Mouse (Mus musculus) kidney, embryonic 15.5 days (tissue): ENCODE measurements around the gene Wdr63. TPM values are rescaled to one million over a fixed set of nuclear protein-coding genes. Genes with fewer than 3 reads are reported as not detected.

ENCODE experiments used
- ATAC-seq: fragments of 200-750 bp; cut with Nextera tagmentation; replicated peaks from 2 replicates; pipeline ENCODE4 v1.8.0; 2017; ENCODE audit warnings: moderate TSS enrichment; ENCODE audit not compliant: low FRiP score
- H3K27ac ChIP-seq: fragments of 300-500 bp; sonication (generic); 2 replicates; pipeline ENCODE4 v1.5.1; 2015; ENCODE audit warnings: mild to moderate bottlenecking, inconsistent platforms
- H3K27me3 ChIP-seq: fragments of 300-500 bp; sonication (generic); 2 replicates; pipeline ENCODE4 v1.6.1; 2015; ENCODE audit warnings: inconsistent platforms
- H3K36me3 ChIP-seq: fragments of 300-500 bp; sonication (generic); 2 replicates; pipeline ENCODE4 v1.6.1; 2015; ENCODE audit warnings: inconsistent platforms
- H3K4me1 ChIP-seq: fragments of 300-500 bp; sonication (generic); 2 replicates; pipeline ENCODE4 v1.6.1; 2015; ENCODE audit warnings: inconsistent platforms
- H3K4me2 ChIP-seq: fragments of 300-500 bp; sonication (generic); 2 replicates; pipeline ENCODE4 v1.6.1; 2015; ENCODE audit warnings: moderate library complexity, mild to moderate bottlenecking, inconsistent platforms
- H3K4me3 ChIP-seq: fragments of 300-500 bp; sonication (generic); replicated peaks from 2 replicates; pipeline ENCODE4 v1.5.1; 2015; ENCODE audit warnings: mild to moderate bottlenecking, inconsistent platforms
- H3K9ac ChIP-seq: fragments of 300-500 bp; sonication (generic); 2 replicates; pipeline ENCODE4 v1.6.1; 2015; ENCODE audit warnings: mild to moderate bottlenecking, inconsistent platforms
- H3K9me3 ChIP-seq: fragments of 300-500 bp; sonication (generic); replicated peaks from 2 replicates; pipeline ENCODE4 v1.6.1; 2016; ENCODE audit warnings: inconsistent platforms
- WGBS: fragments of 180-500 bp; shearing (Covaris S2); methylation state at CpG from one replicate; pipeline ENCODE4 v1.1.7; 2015; ENCODE audit warnings: mixed read lengths; 5-methylcytosine and 5-hydroxymethylcytosine counted together
- polyA plus RNA-seq: library from polyadenylated mRNA; unstranded; fragments of >200 nt; fragmentation: Nextera tagmentation; extraction: Ambion mirVana; gene quantifications from 2 replicates; pipeline ENCODE4 v1.2.1, GENCODE M21; 2015

Wdr63 gene
- polyA plus RNA-seq, 1 experiment from 2014 or later = 0.16 TPM

DNA sequence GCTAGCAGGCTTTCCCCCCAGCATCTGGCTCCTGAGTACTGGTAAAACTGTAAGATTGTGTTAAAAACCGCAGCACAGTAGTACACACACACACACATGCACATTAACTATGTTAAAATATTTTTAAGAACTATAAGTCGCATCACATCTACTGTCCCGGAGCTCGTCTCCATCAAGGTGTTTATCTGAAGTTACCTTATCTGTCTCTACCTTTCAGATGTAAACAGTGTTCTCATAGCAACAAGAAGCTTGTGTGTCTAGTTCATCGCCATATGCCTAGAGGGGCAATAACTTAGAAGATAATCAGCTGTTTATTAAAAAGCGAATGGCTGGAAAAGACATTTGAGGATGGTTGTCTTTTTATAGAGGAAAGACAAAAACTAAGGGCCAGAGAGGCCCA lies 82.4 kb downstream of the Wdr63 start:
- no peak overlapping the region for H3K4me2 ChIP-seq
- no peaks in the 10 kb centered on the region for H3K27me3 ChIP-seq
- ATAC-seq = no peak
- no peak overlapping the region for H3K9ac ChIP-seq
- peaks cover 13% of the 10 kb centered on the region; the same call in 1 of the 2 replicates for H3K4me1 ChIP-seq
- H3K4me3 ChIP-seq = no peak overlapping the region
- no peak overlapping the region for H3K27ac ChIP-seq
- H3K9me3 ChIP-seq = no peaks in the 10 kb centered on the region
- 95% methylated on average over 6 of the region's 6 CpGs for WGBS
- peaks cover 15% of the 10 kb centered on the region for H3K36me3 ChIP-seq

GRCm38 (mm10) chr3:146024746-146025145 lies 83.2 kb downstream of the Wdr63 start:
- no peak for ATAC-seq
- H3K4me3 ChIP-seq = no peak overlapping the region
- 87% methylated on average over 7 of the region's 7 CpGs for WGBS

DNA sequence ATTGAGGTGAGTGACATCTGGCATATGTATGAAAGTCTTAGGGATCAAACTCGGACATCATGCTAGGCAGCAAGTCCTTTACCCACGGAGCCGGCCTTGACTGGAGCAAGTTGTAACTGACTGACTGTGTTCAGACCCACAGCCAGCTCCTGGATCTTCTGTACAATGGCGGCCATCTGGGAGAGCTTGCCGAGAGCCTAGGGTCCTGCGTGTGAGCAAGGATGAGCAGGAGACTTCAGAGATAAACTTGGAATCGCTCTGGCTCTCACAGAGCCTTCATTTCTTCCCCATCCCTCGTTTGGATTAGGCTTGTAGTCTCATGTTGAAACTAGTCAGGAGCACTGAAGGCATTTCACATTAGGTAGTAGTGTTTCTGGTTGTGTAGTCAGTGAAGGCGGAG lies 85.7 kb downstream of the Wdr63 start:
- Histone ChIP-seq H3K9me3 (no peaks in the 10 kb centered on the region), H3K9ac (no peak overlapping the region), H3K4me2 (no peak overlapping the region), H3K27ac (no peak overlapping the region), H3K27me3 (no peaks in the 10 kb centered on the region), H3K4me3 (no peak overlapping the region), H3K4me1 (peaks cover 1% of the 10 kb centered on the region; the same call in 1 of the 2 replicates), H3K36me3 (peaks cover 24% of the 10 kb centered on the region)
- ATAC-seq = no peak
- 93% methylated on average over 9 of the region's 9 CpGs for WGBS

More at GRCm38 (mm10) chr3:146024746-146025145, 83.2 kb downstream of the Wdr63 start:
- no peak overlapping the region for H3K27ac ChIP-seq
- no peaks in the 10 kb centered on the region for H3K27me3 ChIP-seq
- H3K9me3 ChIP-seq = no peaks in the 10 kb centered on the region
- H3K4me2 ChIP-seq = no peak overlapping the region
- no peak overlapping the region for H3K9ac ChIP-seq
- H3K36me3 ChIP-seq = peaks cover 17% of the 10 kb centered on the region
- peaks cover 6% of the 10 kb centered on the region; the same call in 1 of the 2 replicates for H3K4me1 ChIP-seq

- 45% methylated on average over 9 of the region's 9 CpGs for WGBS
- Histone ChIP-seq H3K4me3 (no peak overlapping the region), H3K4me2 (no peak overlapping the region), H3K36me3 (peaks cover 48% of the 10 kb centered on the region), H3K27me3 (no peaks in the 10 kb centered on the region), H3K9ac (no peak overlapping the region), H3K9me3 (no peaks in the 10 kb centered on the region; the same call in 1 of the 2 replicates), H3K27ac (no peak overlapping the region), H3K4me1 (no peaks in the 10 kb centered on the region)
- no peak for ATAC-seq
These were observed 90.4 kb downstream of the Wdr63 start for GRCm38 (mm10) chr3:146017521-146017920.

- H3K4me1 ChIP-seq = no peaks in the 10 kb centered on the region
- no peaks in the 10 kb centered on the region; the same call in 1 of the 2 replicates for H3K9me3 ChIP-seq
- H3K36me3 ChIP-seq = peaks cover 44% of the 10 kb centered on the region
- no peaks in the 10 kb centered on the region for H3K27me3 ChIP-seq
- no peak overlapping the region for H3K9ac ChIP-seq
- no peak overlapping the region for H3K4me3 ChIP-seq
- ATAC-seq = no peak
- 82% methylated on average over 13 of the region's 13 CpGs for WGBS
- no peak overlapping the region for H3K4me2 ChIP-seq
- H3K27ac ChIP-seq = no peak overlapping the region
These were observed 91.0 kb downstream of the Wdr63 start for GRCm38 (mm10) chr3:146016979-146017378.

DNA sequence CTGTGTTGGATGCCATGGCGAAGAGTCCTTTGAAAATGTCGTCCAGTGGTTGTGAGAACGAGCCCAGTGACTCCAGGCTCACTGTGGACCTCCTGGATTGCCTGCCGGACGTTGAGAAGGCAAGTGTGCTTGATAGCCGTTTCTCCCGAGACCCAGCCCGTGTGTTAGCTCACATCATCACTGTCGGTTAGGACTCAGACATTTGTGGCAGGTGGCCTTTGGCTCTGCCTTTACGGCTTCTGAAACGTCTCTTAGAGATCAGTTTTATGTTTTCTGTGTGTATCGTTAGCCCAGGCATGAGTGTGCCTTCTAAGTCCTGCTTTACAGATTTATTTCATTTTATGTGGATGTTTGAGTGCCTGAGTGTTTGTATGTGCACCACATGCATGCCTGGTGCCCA lies 93.6 kb downstream of the Wdr63 start:
- Histone ChIP-seq H3K9me3 (no peaks in the 10 kb centered on the region; the same call in 1 of the 2 replicates), H3K4me1 (peaks cover 16% of the 10 kb centered on the region), H3K36me3 (peaks cover 38% of the 10 kb centered on the region), H3K9ac (no peak overlapping the region), H3K27me3 (no peaks in the 10 kb centered on the region), H3K4me3 (no peak overlapping the region), H3K27ac (no peak overlapping the region), H3K4me2 (no peak overlapping the region)
- ATAC-seq = no peak
- WGBS = 91% methylated on average over 12 of the region's 12 CpGs

GRCm38 (mm10) chr3:146013490-146013889 lies 94.4 kb downstream of the Wdr63 start:
- 64% methylated on average over 7 of the region's 7 CpGs for WGBS
- Histone ChIP-seq H3K4me1 (peaks cover 16% of the 10 kb centered on the region), H3K4me2 (no peak overlapping the region), H3K4me3 (no peak overlapping the region), H3K27ac (no peak overlapping the region), H3K9ac (no peak overlapping the region), H3K36me3 (peaks cover 41% of the 10 kb centered on the region), H3K9me3 (no peaks in the 10 kb centered on the region; the same call in 1 of the 2 replicates), H3K27me3 (no peaks in the 10 kb centered on the region)
- ATAC-seq = no peak

DNA sequence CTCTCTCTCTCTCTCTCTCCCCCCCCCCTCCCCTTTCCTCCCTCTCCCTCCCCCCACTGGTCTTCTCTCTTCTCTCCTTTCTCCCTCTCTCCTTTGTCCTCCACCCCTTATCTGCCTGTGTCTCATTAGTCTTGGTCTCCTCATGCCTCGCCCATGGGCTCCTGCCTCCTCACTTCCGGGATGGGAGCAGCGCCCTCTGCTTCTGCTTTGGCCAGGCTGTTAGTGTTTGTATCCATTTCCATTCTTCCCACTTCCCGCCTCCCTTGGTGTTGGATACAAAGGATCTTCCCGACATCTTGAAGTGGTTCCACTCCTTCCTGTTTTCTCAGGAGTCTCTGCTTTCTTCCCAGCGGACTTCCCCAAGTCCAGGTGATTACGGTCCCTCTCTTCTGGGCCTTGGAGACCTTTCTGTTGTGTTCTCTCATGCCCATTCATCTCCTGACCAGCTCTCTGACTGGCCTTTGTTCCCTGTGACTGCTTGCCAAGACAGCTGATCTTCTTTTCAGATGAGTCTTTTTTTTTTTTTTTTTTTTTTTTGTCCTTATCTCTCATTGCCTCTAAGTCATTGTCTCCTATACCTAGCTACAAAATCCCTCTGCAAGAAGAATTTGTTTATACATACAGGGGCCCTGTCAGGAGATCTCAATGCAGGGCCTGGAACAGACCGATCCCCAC lies 96.2 kb downstream of the Wdr63 start:
- Histone ChIP-seq H3K9me3 (no peaks in the 10 kb centered on the region; the same call in 1 of the 2 replicates), H3K9ac (no peak overlapping the region), H3K27ac (no peak overlapping the region), H3K27me3 (no peaks in the 10 kb centered on the region), H3K4me2 (no peak overlapping the region), H3K4me3 (no peak overlapping the region), H3K4me1 (peaks cover 16% of the 10 kb centered on the region), H3K36me3 (peaks cover 46% of the 10 kb centered on the region)
- 72% methylated on average over 8 of the region's 8 CpGs for WGBS
- ATAC-seq = no peak

DNA sequence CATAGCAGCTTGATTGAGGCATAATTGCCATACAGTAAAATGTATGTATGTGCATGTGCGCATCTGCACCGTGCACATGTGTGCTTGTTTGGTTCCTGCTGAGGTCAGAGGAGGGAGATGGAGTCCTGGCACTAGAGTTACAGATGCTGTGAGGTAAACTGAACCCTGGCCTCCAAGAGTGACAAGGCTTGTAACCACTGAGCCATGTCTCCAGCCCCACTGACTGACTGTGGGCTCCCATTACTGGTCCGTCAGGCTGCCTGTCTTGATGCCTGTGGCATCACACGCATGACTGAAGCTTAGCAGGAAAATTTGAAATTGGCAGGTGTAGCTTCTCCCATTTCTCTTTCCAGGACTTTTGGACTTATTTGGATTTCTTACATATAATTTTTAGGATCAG lies 97.2 kb downstream of the Wdr63 start:
- peak overlapping the region; percentile 93 for H3K27ac ChIP-seq
- no peaks in the 10 kb centered on the region for H3K27me3 ChIP-seq
- H3K9ac ChIP-seq = no peak overlapping the region
- no peaks in the 10 kb centered on the region; the same call in 1 of the 2 replicates for H3K9me3 ChIP-seq
- H3K4me2 ChIP-seq = peak overlapping the region; percentile 20
- H3K36me3 ChIP-seq = peaks cover 40% of the 10 kb centered on the region
- H3K4me1 ChIP-seq = peaks cover 16% of the 10 kb centered on the region
- 60% methylated on average over 4 of the region's 4 CpGs for WGBS
- peak; percentile 93 for ATAC-seq
- no peak overlapping the region for H3K4me3 ChIP-seq

GRCm38 (mm10) chr3:146009859-146010645 lies 97.9 kb downstream of the Wdr63 start:
- H3K4me1 ChIP-seq = peaks cover 16% of the 10 kb centered on the region
- no peak overlapping the region for H3K9ac ChIP-seq
- 0 out of 2 replicates have a peak overlapping the region, but pooled peaks have one; percentile 1 for H3K4me3 ChIP-seq
- peak overlapping the region; percentile 93 for H3K27ac ChIP-seq
- ATAC-seq = peak; percentile 85
- H3K4me2 ChIP-seq = peak overlapping the region; percentile 20
- H3K36me3 ChIP-seq = peaks cover 38% of the 10 kb centered on the region
- 23% methylated on average over 20 of the region's 20 CpGs for WGBS
- no peaks in the 10 kb centered on the region for H3K27me3 ChIP-seq
- H3K9me3 ChIP-seq = no peaks in the 10 kb centered on the region; the same call in 1 of the 2 replicates

- no peaks in the 10 kb centered on the region for H3K27me3 ChIP-seq
- no peak overlapping the region for H3K27ac ChIP-seq
- 80% methylated on average over 6 of the region's 6 CpGs for WGBS
- no peak overlapping the region for H3K9ac ChIP-seq
- no peak overlapping the region for H3K4me2 ChIP-seq
- H3K9me3 ChIP-seq = no peaks in the 10 kb centered on the region
- H3K4me3 ChIP-seq = no peak overlapping the region
- peaks cover 43% of the 10 kb centered on the region for H3K36me3 ChIP-seq
- ATAC-seq = no peak
- H3K4me1 ChIP-seq = peaks cover 16% of the 10 kb centered on the region
These were observed 100.1 kb downstream of the Wdr63 start for GRCm38 (mm10) chr3:146007872-146008271.

- ATAC-seq = no peak
- Histone ChIP-seq H3K4me2 (no peak overlapping the region), H3K4me3 (no peak overlapping the region), H3K36me3 (peaks cover 68% of the 10 kb centered on the region), H3K27me3 (no peaks in the 10 kb centered on the region), H3K4me1 (no peaks in the 10 kb centered on the region; the same call in 1 of the 2 replicates), H3K27ac (no peak overlapping the region), H3K9ac (no peak overlapping the region), H3K9me3 (no peaks in the 10 kb centered on the region)
- 93% methylated on average over 14 of the region's 14 CpGs for WGBS
These were observed 103.4 kb downstream of the Wdr63 start for GRCm38 (mm10) chr3:146004347-146005051.
